Mouse (Mus musculus) heart, postnatal 10 days (tissue): ENCODE results near the gene Acad9. TPM values are rescaled to one million over a fixed set of nuclear protein-coding genes. Genes with fewer than 3 reads are reported as not detected.
"Not testable (repeated sequence)": the region's sequence is repeated elsewhere in the genome, so short reads cannot be mapped to it uniquely, and the experiment has no call there.

Source experiments
- DNase-seq, 2 experiments: peaks; one replicate each; pipeline ENCODE4 v3.0.0; 2021
- intact Hi-C: fragments of 180-260 bp; cut with DNase I; formaldehyde crosslinking; loops from one replicate; pipeline ENCODE4 v1.15.1; 2025
- total RNA-seq, 2 experiments: library from RNA; stranded (reverse); gene quantifications; 2 replicates each; pipeline ENCODE4 v1.2.3; 2021

Acad9 gene
- total RNA-seq, 2 experiments from 2014 or later, result 57.4 to 58.4 TPM

- DNase-seq, result no peak
- intact Hi-C loops, result no loop called here
These were observed 19.6 kb downstream of the Acad9 start for GRCm38 (mm10) chr3:36085394-36085793.

GRCm38 (mm10) chr3:36087591-36087990, 21.8 kb downstream of the Acad9 start:
- intact Hi-C loops, result no loop called here
- DNase-seq, result no peak

GRCm38 (mm10) chr3:36095371-36095770, 29.6 kb downstream of the Acad9 start:
- intact Hi-C loops, result no loop called here
- DNase-seq, result no peak

- intact Hi-C loops, result no loop called here
- DNase-seq, result no peak
These were observed 50.3 kb downstream of the Acad9 start for GRCm38 (mm10) chr3:36116076-36116475.

GRCm38 (mm10) chr3:36119684-36120548, 54.1 kb downstream of the Acad9 start:
- intact Hi-C loops, result no loop called here
- no peak for DNase-seq

- not testable (repeated sequence) for DNase-seq
These were observed 60.4 kb downstream of the Acad9 start for GRCm38 (mm10) chr3:36126176-36126575.

GRCm38 (mm10) chr3:36136152-36136551, 70.4 kb downstream of the Acad9 start:
- intact Hi-C loops, result loop anchor here (5.0 kb wide), 2 partner anchors 164 to 449 kb away; no protein-coding TSS in a partner anchor
- DNase-seq, result no peak

More at GRCm38 (mm10) chr3:36126176-36126575, 60.4 kb downstream of the Acad9 start:
- intact Hi-C loops, result not testable (repeated sequence)

GRCm38 (mm10) chr3:36137560-36137959, 71.8 kb downstream of the Acad9 start:
- intact Hi-C loops, result loop anchor here (5.0 kb wide), 2 partner anchors 165 to 450 kb away; no protein-coding TSS in a partner anchor
- DNase-seq, result peak in 1 of 2 experiments; percentile 37

GRCm38 (mm10) chr3:36138171-36138660, 72.4 kb downstream of the Acad9 start:
- intact Hi-C loops, result loop anchor here (5.0 kb wide), 2 partner anchors 166 to 451 kb away; no protein-coding TSS in a partner anchor
- no peak for DNase-seq

- no peak for DNase-seq
- intact Hi-C loops, result loop anchor here (5.0 kb wide), 2 partner anchors 167 to 452 kb away; no protein-coding TSS in a partner anchor
These were observed 73.2 kb downstream of the Acad9 start for GRCm38 (mm10) chr3:36138996-36139395.

Other genes with a start within 250 kb of the Acad9 start
- 10 to 100 TPM; 67.6 to 68.3 TPM for gene Dcun1d1, start 128.5 kb upstream of the Acad9 start, total RNA-seq
- gene Mccc1, start 65.3 kb upstream of the Acad9 start, total RNA-seq, result 10 to 100 TPM; 45.5 to 49.9 TPM
- not detected for gene Ccdc144b, start 12.4 kb upstream of the Acad9 start, total RNA-seq
- 1 to 10 TPM; 5.5 to 6.3 TPM for gene D3Ertd254e, start 85.0 kb downstream of the Acad9 start, total RNA-seq
- gene Qrfpr, start 156.3 kb downstream of the Acad9 start, total RNA-seq, result not detected